8 mouse cellular contexts compared by ENCODE assay signal in genomic region chr10:20724906-20725305, GRCm38 (mm10). TPM values are rescaled to one million over a fixed set of nuclear protein-coding genes. Genes with fewer than 3 reads are reported as not detected.
A peak's percentile ranks its signal among the peaks of the same experiment; 100 is the strongest.
DNase-seq lines count a peak whose midpoint lies in the region; ATAC-seq lines count a peak whose summit lies in the region.

Pde7b (minus strand) TSS chr10:20725078.

- 15% methylated on average over 17 of the region's 17 CpGs for WGBS in forebrain, embryonic 12.5 days
- 9% methylated on average over 17 of the region's 17 CpGs for WGBS in heart, embryonic 15.5 days
- WGBS in liver, embryonic 11.5 days, result 11% methylated on average over 17 of the region's 17 CpGs

- H3K4me2 ChIP-seq in forebrain, embryonic 12.5 days, result peak within 1 kb of the TSS; percentile 51
- H3K4me2 ChIP-seq in heart, embryonic 15.5 days, result peak within 1 kb of the TSS; percentile 56
- H3K4me2 ChIP-seq in liver, embryonic 11.5 days, result peak within 1 kb of the TSS; percentile 65

- H3K4me1 ChIP-seq in forebrain, embryonic 12.5 days, result peaks cover 28% of the 10 kb centered on the region
- peaks cover 22% of the 10 kb centered on the region for H3K4me1 ChIP-seq in heart, embryonic 15.5 days (replicated peaks)
- peaks cover 11% of the 10 kb centered on the region for H3K4me1 ChIP-seq in liver, embryonic 11.5 days (replicated peaks; ENCODE audit: control insufficient read depth, insufficient read depth, low read length)

- no peaks in the 10 kb centered on the region for H3K9me3 ChIP-seq in forebrain, embryonic 12.5 days
- no peaks in the 10 kb centered on the region for H3K9me3 ChIP-seq in heart, embryonic 15.5 days (replicated peaks)
- no peaks in the 10 kb centered on the region for H3K9me3 ChIP-seq in liver, embryonic 11.5 days (ENCODE audit: control insufficient read depth, low read length)

- peaks cover 5% of the 10 kb centered on the region; the same call in 1 of the 2 replicates for H3K27me3 ChIP-seq in forebrain, embryonic 12.5 days
- no peaks in the 10 kb centered on the region for H3K27me3 ChIP-seq in heart, embryonic 15.5 days
- no peaks in the 10 kb centered on the region for H3K27me3 ChIP-seq in liver, embryonic 11.5 days (replicated peaks; ENCODE audit: control insufficient read depth, insufficient read depth, low read length)

- H3K36me3 ChIP-seq in forebrain, embryonic 12.5 days (replicated peaks), result no peaks in the 10 kb centered on the region
- no peaks in the 10 kb centered on the region for H3K36me3 ChIP-seq in heart, embryonic 15.5 days
- H3K36me3 ChIP-seq in liver, embryonic 11.5 days (ENCODE audit: control insufficient read depth, insufficient read depth, low read length), result no peaks in the 10 kb centered on the region

- H3K4me3 ChIP-seq in forebrain, embryonic 12.5 days (replicated peaks), result peak within 1 kb of the TSS; percentile 26
- peak within 1 kb of the TSS; percentile 46 for H3K4me3 ChIP-seq in heart, embryonic 15.5 days
- peak within 1 kb of the TSS; percentile 29 for H3K4me3 ChIP-seq in liver, embryonic 11.5 days (ENCODE audit: low read depth, low read length)

- peak; percentile 8 for DNase-seq in 3T3-L1 (ENCODE audit: low read depth, low spot score)
- DNase-seq in cerebellum, adult 11 months, result peak; percentile 9
- DNase-seq in kidney, postnatal 14 days, result peak; percentile 91
- peak; percentile 56 for DNase-seq in liver, embryonic 11.5 days (ENCODE audit: low spot score)
- peak; percentile 31 to 72 for DNase-seq in spleen, postnatal 4 days (ENCODE audit: low spot score in 2 of 2)

- ATAC-seq in forebrain, embryonic 12.5 days (ENCODE audit: low FRiP score), result peak; percentile 91
- ATAC-seq in heart, embryonic 15.5 days (replicated peaks; ENCODE audit: insufficient number of reproducible peaks, insufficient read depth, low FRiP score, low read depth), result peak; percentile 70
- ATAC-seq in liver, embryonic 11.5 days (replicated peaks; ENCODE audit: low FRiP score), result peak; percentile 76
- ATAC-seq in monocyte, adult 5-6 weeks (replicated peaks; ENCODE audit: insufficient number of reproducible peaks, low FRiP score, low TSS enrichment, poor library complexity, severe bottlenecking), result peak; percentile 89

- 0 out of 2 replicates have a peak within 1 kb of the TSS, but pooled peaks have one; percentile 17 for H3K9ac ChIP-seq in forebrain, embryonic 12.5 days
- peak within 1 kb of the TSS; percentile 40 for H3K9ac ChIP-seq in heart, embryonic 15.5 days
- peak within 1 kb of the TSS; percentile 23; the same call in 1 of the 2 replicates for H3K9ac ChIP-seq in liver, embryonic 11.5 days (ENCODE audit: low read depth, low read length)

- H3K27ac ChIP-seq in forebrain, embryonic 12.5 days, result no peak within 1 kb of the TSS
- H3K27ac ChIP-seq in heart, embryonic 15.5 days, result peak within 1 kb of the TSS; percentile 70
- no peak within 1 kb of the TSS for H3K27ac ChIP-seq in liver, embryonic 11.5 days (ENCODE audit: low read depth, low read length)

RNA-seq across cellular contexts. Expression of gene Pde7b, which starts in this region (rescaled TPM):
- polyA plus RNA-seq in forebrain, embryonic 12.5 days (2016; fragmentation: Nextera tagmentation; extraction: Ambion mirVana), result 2.3 and 2.5 TPM in 2 replicates
- polyA plus RNA-seq in heart, embryonic 15.5 days (2015; fragmentation: Nextera tagmentation; extraction: Ambion mirVana), result 5.4 and 6.7 TPM in 2 replicates
- 0.48 and 1.3 TPM in 2 replicates for polyA plus RNA-seq in liver, embryonic 11.5 days (2014; fragmentation: Nextera tagmentation; extraction: Ambion mirVana)
- total RNA-seq in monocyte, adult 5-6 weeks (2017), result 3.2 to 3.7 TPM (median 3.6 TPM) in 3 replicates

Comparison
In these comparisons a context has a peak if more than half of its experiments do, and no peak if none do; other contexts are left out.
1. DNase-seq: peak in every context shown above with its lines; median percentile 91 in kidney, postnatal 14 days; 56 in liver, embryonic 11.5 days; 52 in spleen, postnatal 4 days; 9 in cerebellum, adult 11 months; 8 in 3T3-L1.